Mouse (Mus musculus): Measurements from ENCODE around the gene A030014E15Rik.

A030014E15Rik gene

DNA sequence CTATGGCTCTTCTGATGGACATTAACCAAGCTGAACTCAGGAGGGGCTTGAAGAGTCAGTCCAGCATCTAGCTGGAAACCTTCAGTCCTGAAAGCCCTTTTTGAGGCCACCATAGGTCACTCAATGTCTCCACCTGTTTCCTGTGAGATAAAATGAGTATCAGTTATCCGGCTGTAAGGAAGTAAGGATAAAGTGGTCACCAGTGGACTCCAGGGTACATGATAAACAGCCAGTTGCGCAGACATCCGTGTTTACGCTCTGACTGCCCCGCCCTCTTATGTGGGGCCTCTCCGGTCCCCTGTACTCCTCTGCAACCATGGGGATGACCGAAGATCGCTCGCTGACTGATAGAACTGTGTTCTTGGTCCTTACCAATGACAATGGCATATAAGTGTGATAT lies 49.6 kb downstream of the A030014E15Rik start:
- DNase-seq (ENCODE audit: extremely low read depth, insufficient read length, low spot score): no peak

All from 3134 (cell line).